Mouse (Mus musculus): ENCODE data around the gene Fam136a.

GRCm38 (mm10) chr6:86382551-86382950, 17.1 kb downstream of the Fam136a start:
- TF ChIP-seq TBP (conservative IDR thresholded peaks at IDR 0.05; ENCODE audit: low read depth, low read length) (no peak), POLR2AphosphoS2 (IDR thresholded peaks at IDR 0.05; ENCODE audit: low read depth, low read length) (no peak), E2F4 (IDR thresholded peaks at IDR 0.05; ENCODE audit: insufficient replicate concordance, low read depth, low read length) (no peak), CTCF (conservative IDR thresholded peaks at IDR 0.05 in 1 of 2, IDR thresholded peaks at IDR 0.05 in 1 of 2; ENCODE audit: low read depth in 2 of 2, low read length in 2 of 2) (no peak), POLR2A (IDR thresholded peaks at IDR 0.05; ENCODE audit: low read depth, low read length) (no peak)

Measured in CH12.LX (cell line).